Mouse (Mus musculus) testis, adult 2 months (tissue): ENCODE data around the gene Ccdc137.

Source experiments
- CTCF ChIP-seq: fragments of 200-500 bp; IDR thresholded peaks from 2 replicates; pipeline ENCODE4 v1.5.1; 2012; ENCODE audit warnings: low read depth, mild to moderate bottlenecking, inconsistent platforms, low read length, moderate library complexity; ENCODE audit not compliant: control insufficient read depth, insufficient read depth, insufficient replicate concordance
- POLR2A ChIP-seq: fragments of 200-500 bp; IDR thresholded peaks from 2 replicates; pipeline ENCODE4 v1.6.1; 2012; ENCODE audit warnings: low read depth, mild to moderate bottlenecking, inconsistent platforms, low read length, moderate library complexity; ENCODE audit not compliant: control insufficient read depth

DNA sequence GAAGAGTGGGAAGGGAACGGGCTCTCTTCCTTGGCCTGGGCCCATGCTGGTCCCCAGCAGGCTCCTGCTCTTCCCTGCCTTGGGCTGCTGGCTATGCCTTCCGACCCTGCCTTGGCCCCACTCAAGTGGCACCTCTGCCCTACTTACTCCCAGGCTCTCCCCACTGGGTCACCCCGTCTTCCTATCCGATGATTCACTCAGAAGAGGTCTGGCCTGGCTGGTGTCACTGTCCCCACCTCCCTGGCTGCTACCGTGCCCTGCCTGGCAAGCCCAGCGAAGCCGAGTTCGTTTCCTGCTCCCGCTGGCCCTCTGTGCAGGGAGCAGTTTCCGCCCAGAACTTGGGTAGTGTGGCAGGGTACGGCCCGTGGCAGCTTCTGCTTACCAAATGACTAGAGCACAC, 40.3 kb downstream of the Ccdc137 start:
- no peak for TF ChIP-seq CTCF
- TF ChIP-seq POLR2A, result no peak
